Mouse (Mus musculus): ENCODE data around the gene Spg20. TPM values are rescaled to one million over a fixed set of nuclear protein-coding genes. Genes with fewer than 3 reads are reported as not detected.

Gene Spg20
- 14.4 and 20.0 TPM in 2 replicates for polyA plus RNA-seq (2015; fragmentation: Nextera tagmentation; extraction: Ambion mirVana)

DNA sequence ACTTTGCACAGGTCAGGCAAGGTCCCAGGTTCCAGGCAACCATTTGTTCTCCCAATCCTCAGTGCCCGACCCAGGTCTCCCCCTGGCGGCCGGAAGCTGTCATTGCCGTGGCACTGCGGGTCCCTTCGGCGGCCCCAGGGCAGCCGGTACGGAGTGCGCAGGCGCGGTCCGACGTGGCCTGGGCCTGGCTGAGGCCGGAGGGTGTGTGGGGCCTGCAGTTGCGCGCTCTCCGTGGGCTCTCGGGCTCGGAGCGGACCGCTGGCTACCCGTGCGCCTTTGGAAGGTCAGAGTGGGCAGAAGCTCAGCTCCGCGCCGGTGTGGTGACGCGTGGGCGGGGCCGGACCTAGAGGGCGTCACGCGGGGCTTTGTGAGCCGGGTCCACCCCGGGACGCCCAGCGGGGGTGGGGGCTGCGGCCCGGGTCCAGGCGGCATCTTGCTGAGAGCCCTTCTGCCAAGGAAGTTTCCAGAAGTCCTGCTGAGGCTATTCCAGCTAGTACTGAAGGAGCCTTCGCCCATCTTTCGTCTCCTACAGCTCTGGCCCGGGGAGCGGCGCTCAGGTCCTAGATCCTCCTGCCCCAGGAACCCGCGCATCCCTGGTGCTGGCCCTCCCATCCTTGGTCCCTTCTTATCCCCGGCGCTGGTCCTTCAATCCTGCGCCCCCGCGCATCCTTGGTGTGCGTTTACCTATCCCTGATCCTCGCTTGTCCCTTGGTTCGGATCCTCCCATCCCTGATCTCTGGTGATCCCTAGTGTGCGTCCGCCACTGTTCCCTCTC lies at the start of gene Spg20:
TSS of gene Spg20 (plus strand) at position 174 of the 775 bp plus-strand sequence.
- no peaks in the 10 kb centered on the region for H3K9me3 ChIP-seq (replicated peaks)
- peak within 1 kb of the TSS; percentile 69 for H3K4me2 ChIP-seq
- ATAC-seq (ENCODE audit: low FRiP score), result peak; percentile 97
- H3K27ac ChIP-seq (replicated peaks), result peak within 1 kb of the TSS; percentile 90
- H3K9ac ChIP-seq (replicated peaks), result peak within 1 kb of the TSS; percentile 98
- peak within 1 kb of the TSS; percentile 92 for H3K4me3 ChIP-seq (replicated peaks)
- H3K27me3 ChIP-seq (replicated peaks), result no peaks in the 10 kb centered on the region
- peaks cover 2% of the 10 kb centered on the region for H3K36me3 ChIP-seq
- H3K4me1 ChIP-seq, result peaks cover 20% of the 10 kb centered on the region
- 1% methylated on average over 58 of the region's 58 CpGs for WGBS

DNA sequence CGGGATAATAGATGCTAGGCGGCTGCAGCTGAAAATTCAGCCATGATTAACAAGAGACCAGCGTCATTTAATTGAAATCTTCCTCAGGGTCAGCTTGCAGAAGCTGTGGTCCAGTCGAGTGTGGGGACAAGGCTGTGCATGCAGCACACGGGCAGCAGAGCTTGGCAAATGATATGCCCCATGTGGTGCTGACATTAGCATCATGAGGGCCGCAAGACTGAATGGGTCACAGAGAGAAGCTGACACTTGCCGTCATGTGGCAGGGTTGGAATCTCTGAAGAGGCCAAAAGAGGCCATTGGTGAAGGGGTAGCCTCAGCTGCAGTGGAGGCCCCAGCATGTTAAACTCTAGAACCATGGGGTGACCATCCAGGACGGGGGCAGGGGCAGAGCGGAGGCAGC lies 49.3 kb upstream of the Spg20 start:
- H3K36me3 ChIP-seq, result no peaks in the 10 kb centered on the region
- no peak for ATAC-seq (ENCODE audit: low FRiP score)
- H3K9ac ChIP-seq (replicated peaks), result no peak overlapping the region
- H3K4me1 ChIP-seq, result peaks cover 9% of the 10 kb centered on the region; the same call in 1 of the 2 replicates
- H3K4me3 ChIP-seq (replicated peaks), result no peak overlapping the region
- H3K27me3 ChIP-seq (replicated peaks), result no peaks in the 10 kb centered on the region
- H3K4me2 ChIP-seq, result no peak overlapping the region
- H3K9me3 ChIP-seq (replicated peaks), result no peaks in the 10 kb centered on the region
- no peak overlapping the region for H3K27ac ChIP-seq (replicated peaks)
- WGBS, result 64% methylated on average over 9 of the region's 9 CpGs

DNA sequence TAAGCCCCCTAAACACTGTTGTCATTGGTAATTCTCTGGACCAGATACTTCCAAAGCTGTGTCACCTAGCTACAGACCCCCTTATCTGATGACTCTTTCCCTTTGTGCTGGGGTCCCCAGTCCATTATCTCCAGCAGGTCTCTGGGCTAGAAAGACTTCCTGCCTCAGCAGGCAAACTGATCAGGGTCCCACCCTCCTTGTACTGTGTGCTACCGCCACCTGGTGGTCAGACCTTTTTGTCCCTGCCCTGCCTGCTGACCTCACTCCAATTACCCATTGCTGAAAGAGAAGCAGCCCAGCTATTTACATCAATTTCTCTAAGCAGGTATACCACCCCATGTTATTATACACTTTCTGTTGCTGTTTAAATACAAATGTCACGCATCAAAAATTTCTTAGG lies 47.5 kb upstream of the Spg20 start:
- ATAC-seq (ENCODE audit: low FRiP score), result no peak
- Histone ChIP-seq H3K27ac (replicated peaks) (no peak overlapping the region), H3K4me1 (peaks cover 9% of the 10 kb centered on the region; the same call in 1 of the 2 replicates), H3K4me2 (no peak overlapping the region), H3K9ac (replicated peaks) (no peak overlapping the region), H3K27me3 (replicated peaks) (no peaks in the 10 kb centered on the region), H3K4me3 (replicated peaks) (no peak overlapping the region), H3K36me3 (no peaks in the 10 kb centered on the region), H3K9me3 (replicated peaks) (no peaks in the 10 kb centered on the region)
- 10% methylated on average over 2 of the region's 2 CpGs for WGBS

GRCm38 (mm10) chr3:55065738-55066665 lies 45.9 kb upstream of the Spg20 start:
- Histone ChIP-seq H3K36me3 (no peaks in the 10 kb centered on the region), H3K4me3 (replicated peaks) (no peak overlapping the region), H3K27ac (replicated peaks) (no peak overlapping the region), H3K9me3 (replicated peaks) (no peaks in the 10 kb centered on the region), H3K4me1 (peaks cover 9% of the 10 kb centered on the region; the same call in 1 of the 2 replicates), H3K4me2 (peak overlapping the region; percentile 9; the same call in 1 of the 2 replicates), H3K9ac (replicated peaks) (no peak overlapping the region), H3K27me3 (replicated peaks) (no peaks in the 10 kb centered on the region)
- ATAC-seq (ENCODE audit: low FRiP score), result peak; percentile 48; the same call in 1 of the 2 replicates
- 42% methylated on average over 14 of the region's 14 CpGs for WGBS

- Histone ChIP-seq H3K4me1 (peaks cover 9% of the 10 kb centered on the region; the same call in 1 of the 2 replicates), H3K9ac (replicated peaks) (no peak overlapping the region), H3K9me3 (replicated peaks) (no peaks in the 10 kb centered on the region), H3K4me3 (replicated peaks) (no peak overlapping the region), H3K4me2 (peak overlapping the region; percentile 9; the same call in 1 of the 2 replicates), H3K27me3 (replicated peaks) (no peaks in the 10 kb centered on the region), H3K27ac (replicated peaks) (no peak overlapping the region), H3K36me3 (no peaks in the 10 kb centered on the region)
- WGBS, result 33% methylated on average over 12 of the region's 12 CpGs
- peak; percentile 59; the same call in 1 of the 2 replicates for ATAC-seq (ENCODE audit: low FRiP score)
These were observed 45.3 kb upstream of the Spg20 start for GRCm38 (mm10) chr3:55066666-55067023.

DNA sequence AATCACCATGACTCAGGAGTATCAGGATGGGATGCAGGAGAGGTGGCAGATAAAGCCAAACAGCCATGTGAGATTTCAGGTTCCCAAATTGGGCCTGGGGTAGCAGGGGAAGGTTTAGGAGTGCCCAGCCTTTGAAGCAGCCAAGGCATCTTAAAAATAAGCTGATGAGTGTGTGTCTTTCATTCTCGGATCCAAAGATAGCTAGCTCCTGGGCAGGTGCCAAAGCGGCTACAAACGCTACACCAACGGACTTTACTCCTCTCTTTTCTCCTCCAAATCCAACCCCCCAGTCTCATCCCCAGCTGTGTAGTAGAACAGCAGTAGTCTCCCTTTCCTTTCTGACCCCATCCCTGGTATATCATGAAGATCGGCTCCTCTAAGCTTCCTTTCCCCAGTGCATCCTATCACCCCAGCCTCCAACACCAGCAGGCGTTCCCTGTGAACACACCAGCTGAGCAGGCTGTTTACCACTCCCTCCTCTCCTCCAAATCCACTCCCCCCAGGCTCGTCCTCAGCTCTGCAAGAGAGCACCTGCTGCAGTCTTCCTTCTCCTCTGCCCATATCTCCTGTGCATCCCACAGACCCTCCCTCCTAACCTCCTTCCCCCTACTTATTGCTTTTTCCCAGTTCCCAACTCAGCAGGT lies 44.0 kb upstream of the Spg20 start:
- Histone ChIP-seq H3K4me3 (replicated peaks) (no peak overlapping the region), H3K9me3 (replicated peaks) (no peaks in the 10 kb centered on the region), H3K27me3 (replicated peaks) (no peaks in the 10 kb centered on the region), H3K4me1 (peaks cover 9% of the 10 kb centered on the region; the same call in 1 of the 2 replicates), H3K27ac (replicated peaks) (no peak overlapping the region), H3K9ac (replicated peaks) (no peak overlapping the region), H3K4me2 (no peak overlapping the region), H3K36me3 (no peaks in the 10 kb centered on the region)
- no peak for ATAC-seq (ENCODE audit: low FRiP score)
- WGBS, result 47% methylated on average over 7 of the region's 7 CpGs

DNA sequence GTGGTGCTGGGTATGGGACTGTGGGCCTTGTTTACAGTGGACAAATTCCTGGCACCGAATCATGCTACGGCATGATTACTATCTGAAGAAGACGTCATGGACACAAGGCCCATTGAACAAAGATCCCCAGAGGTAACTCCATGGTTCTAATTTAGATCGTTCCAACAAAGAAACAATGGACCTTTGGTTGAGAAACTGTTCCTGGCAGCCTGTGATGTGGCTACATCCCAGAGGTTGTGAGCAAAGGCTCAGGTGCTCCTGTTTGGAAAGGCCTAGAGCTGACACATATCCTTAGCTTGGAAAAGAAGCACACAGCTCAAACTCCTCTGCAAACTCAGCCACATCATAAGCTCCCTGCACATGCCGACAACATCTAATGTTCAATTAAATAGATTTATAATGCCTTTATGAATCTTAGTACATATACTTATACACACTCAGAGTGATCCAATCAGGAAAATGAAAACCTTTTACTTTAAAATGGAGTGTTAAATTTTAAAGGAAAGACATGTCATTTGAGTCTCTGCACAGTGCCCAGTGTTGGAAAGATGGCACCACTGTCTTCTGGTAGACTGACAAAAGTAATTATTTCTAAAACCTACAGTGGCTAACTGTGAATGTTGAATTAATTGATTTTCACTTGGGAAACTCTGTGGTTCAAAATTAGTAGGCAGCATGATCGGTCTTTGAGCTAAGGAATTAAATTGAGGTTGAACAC lies 37.2 kb upstream of the Spg20 start:
- H3K4me1 ChIP-seq, result peaks cover 8% of the 10 kb centered on the region
- H3K9me3 ChIP-seq (replicated peaks), result no peaks in the 10 kb centered on the region
- H3K27me3 ChIP-seq (replicated peaks), result no peaks in the 10 kb centered on the region
- no peaks in the 10 kb centered on the region for H3K36me3 ChIP-seq
- no peak for ATAC-seq (ENCODE audit: low FRiP score)
- no peak overlapping the region for H3K4me3 ChIP-seq (replicated peaks)
- H3K9ac ChIP-seq (replicated peaks), result no peak overlapping the region
- 68% methylated on average over 6 of the region's 6 CpGs for WGBS
- no peak overlapping the region for H3K27ac ChIP-seq (replicated peaks)
- no peak overlapping the region for H3K4me2 ChIP-seq

GRCm38 (mm10) chr3:55075294-55075648 lies 36.6 kb upstream of the Spg20 start:
- no peak overlapping the region for H3K9ac ChIP-seq (replicated peaks)
- no peak for ATAC-seq (ENCODE audit: low FRiP score)
- H3K27me3 ChIP-seq (replicated peaks), result no peaks in the 10 kb centered on the region
- no peaks in the 10 kb centered on the region for H3K36me3 ChIP-seq
- WGBS, result 36% methylated on average over 3 of the region's 3 CpGs
- H3K9me3 ChIP-seq (replicated peaks), result no peaks in the 10 kb centered on the region
- H3K4me1 ChIP-seq, result peaks cover 8% of the 10 kb centered on the region
- H3K4me3 ChIP-seq (replicated peaks), result no peak overlapping the region
- H3K4me2 ChIP-seq, result no peak overlapping the region
- no peak overlapping the region for H3K27ac ChIP-seq (replicated peaks)

GRCm38 (mm10) chr3:55078233-55078632 lies 33.7 kb upstream of the Spg20 start:
- H3K4me2 ChIP-seq, result no peak overlapping the region
- H3K4me1 ChIP-seq, result peaks cover 8% of the 10 kb centered on the region
- no peaks in the 10 kb centered on the region for H3K36me3 ChIP-seq
- WGBS, result 15% methylated on average over 6 of the region's 6 CpGs
- no peak overlapping the region for H3K4me3 ChIP-seq (replicated peaks)
- no peaks in the 10 kb centered on the region for H3K9me3 ChIP-seq (replicated peaks)
- H3K27ac ChIP-seq (replicated peaks), result 0 out of 2 replicates have a peak overlapping the region, but pooled peaks have one; percentile 9
- H3K27me3 ChIP-seq (replicated peaks), result no peaks in the 10 kb centered on the region
- H3K9ac ChIP-seq (replicated peaks), result no peak overlapping the region
- no peak for ATAC-seq (ENCODE audit: low FRiP score)

GRCm38 (mm10) chr3:55079619-55080018 lies 32.3 kb upstream of the Spg20 start:
- ATAC-seq (ENCODE audit: low FRiP score), result no peak
- Histone ChIP-seq H3K36me3 (no peaks in the 10 kb centered on the region), H3K4me2 (no peak overlapping the region), H3K4me1 (peaks cover 8% of the 10 kb centered on the region), H3K27me3 (replicated peaks) (no peaks in the 10 kb centered on the region), H3K9me3 (replicated peaks) (no peaks in the 10 kb centered on the region), H3K9ac (replicated peaks) (no peak overlapping the region), H3K27ac (replicated peaks) (no peak overlapping the region), H3K4me3 (replicated peaks) (no peak overlapping the region)
- WGBS, result 84% methylated on average over 8 of the region's 8 CpGs

- 20% methylated on average over 6 of the region's 6 CpGs for WGBS
- no peak overlapping the region for H3K9ac ChIP-seq (replicated peaks)
- no peak overlapping the region for H3K27ac ChIP-seq (replicated peaks)
- no peaks in the 10 kb centered on the region for H3K27me3 ChIP-seq (replicated peaks)
- ATAC-seq (ENCODE audit: low FRiP score), result 0 out of 2 replicates have a peak, but pooled peaks have one; percentile 39
- no peaks in the 10 kb centered on the region for H3K9me3 ChIP-seq (replicated peaks)
- H3K4me1 ChIP-seq, result peaks cover 8% of the 10 kb centered on the region
- H3K36me3 ChIP-seq, result no peaks in the 10 kb centered on the region
- no peak overlapping the region for H3K4me3 ChIP-seq (replicated peaks)
- H3K4me2 ChIP-seq, result no peak overlapping the region
These were observed 31.9 kb upstream of the Spg20 start for GRCm38 (mm10) chr3:55080055-55080454.
